Mouse (Mus musculus) kidney, adult 2 months (tissue): ENCODE measurements around the gene Wdr46.
A peak's percentile ranks its signal among the peaks of the same experiment; 100 is the strongest.

Source experiments
- CTCF ChIP-seq: fragments of 200-500 bp; conservative IDR thresholded peaks from 2 replicates; pipeline ENCODE4 v1.5.1; 2011; ENCODE audit warnings: low read depth, mild to moderate bottlenecking, control low read depth, low read length, moderate library complexity, mixed read lengths; ENCODE audit not compliant: insufficient read depth, insufficient read length
- POLR2A ChIP-seq: fragments of 200-500 bp; IDR thresholded peaks from one replicate; pipeline ENCODE4 v1.6.1; 2011; ENCODE audit warnings: low read depth, low read length, control low read depth

DNA sequence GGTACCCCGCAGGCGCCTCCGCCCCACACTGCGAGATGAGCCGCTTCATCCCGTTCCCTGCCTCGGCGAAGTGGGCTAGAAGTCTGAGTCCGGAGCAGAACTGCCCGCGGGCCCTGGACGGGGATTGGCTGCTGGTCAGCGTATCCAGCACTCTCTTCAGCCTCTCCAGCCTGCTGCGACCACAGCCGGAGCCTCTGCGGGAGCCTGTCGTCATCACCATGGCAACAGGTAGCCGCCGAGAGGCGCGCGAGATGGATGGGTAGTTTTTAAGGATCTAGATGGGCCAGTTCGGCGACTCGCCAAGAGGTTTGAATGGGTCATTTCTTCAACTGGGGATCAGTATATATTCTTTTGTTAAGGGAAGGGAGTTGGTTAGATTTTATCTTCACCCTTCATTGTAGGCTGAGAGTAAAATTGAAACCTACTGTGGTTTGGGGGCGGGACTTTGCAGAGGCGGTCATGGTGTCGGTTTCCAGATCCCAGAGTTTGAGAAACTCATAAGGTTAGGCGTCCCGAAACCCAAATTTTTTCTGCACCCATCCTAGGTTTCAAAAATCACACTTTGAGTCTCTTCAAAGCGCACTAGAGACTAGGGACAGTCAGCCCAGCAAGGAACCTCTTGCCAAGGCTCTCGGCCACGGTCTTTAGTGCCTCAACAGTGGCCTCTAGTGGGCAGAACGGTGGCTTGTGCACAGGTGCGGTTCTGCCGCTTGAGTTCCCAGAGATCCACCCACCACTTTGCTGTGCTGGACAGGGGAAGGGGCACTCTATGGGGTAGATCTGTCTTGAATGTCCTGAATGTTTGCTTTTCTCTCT lies 20.0 kb upstream of the Wdr46 start:
- TF ChIP-seq CTCF (peak; percentile 93), POLR2A (no peak)
